Mouse (Mus musculus) E14TG2a.4 (cell line): Measurements from ENCODE around the gene Ipmk.
A peak's percentile ranks its signal among the peaks of the same experiment; 100 is the strongest.

Source experiments
- H3K27me3 ChIP-seq: 2 replicates; pipeline ENCODE4 v1.6.1; 2014; ENCODE audit warnings: low read length, control low read depth; ENCODE audit not compliant: insufficient read depth
- H3K36me3 ChIP-seq: 2 replicates; pipeline ENCODE4 v1.6.1; 2014; ENCODE audit warnings: low read length, control low read depth; ENCODE audit not compliant: insufficient read depth
- H3K4me1 ChIP-seq: replicated peaks from 2 replicates; pipeline ENCODE4 v1.6.1; 2014; ENCODE audit warnings: low read depth, low read length, control low read depth
- H3K4me3 ChIP-seq: replicated peaks from 2 replicates; pipeline ENCODE4 v1.5.1; 2014; ENCODE audit warnings: mild to moderate bottlenecking, low read length
- H3K9me3 ChIP-seq: 2 replicates; pipeline ENCODE4 v1.6.1; 2014; ENCODE audit warnings: low read length, control low read depth
- CTCF ChIP-seq: conservative IDR thresholded peaks from 2 replicates; pipeline ENCODE4 v1.5.1; 2014; ENCODE audit warnings: low read length
- NANOG ChIP-seq: IDR thresholded peaks from 2 replicates; pipeline ENCODE4 v1.6.1; 2014; ENCODE audit warnings: borderline replicate concordance, low read length, mixed read lengths
- POU5F1 ChIP-seq: IDR thresholded peaks from 2 replicates; pipeline ENCODE4 v1.6.1; 2014; ENCODE audit warnings: low read length, borderline replicate concordance

Ipmk gene

GRCm38 (mm10) chr10:71342030-71342805 lies 5.3 kb upstream of the Ipmk start:
- Histone ChIP-seq H3K27me3 (no peaks in the 10 kb centered on the region), H3K4me3 (no peak overlapping the region; the same call in 1 of the 2 replicates), H3K36me3 (peaks cover 13% of the 10 kb centered on the region; the same call in 1 of the 2 replicates), H3K4me1 (peaks cover 88% of the 10 kb centered on the region), H3K9me3 (no peaks in the 10 kb centered on the region)
- TF ChIP-seq CTCF (peak; percentile 48), POU5F1 (no peak), NANOG (no peak)

GRCm38 (mm10) chr10:71343130-71343529 lies 4.4 kb upstream of the Ipmk start:
- no peaks in the 10 kb centered on the region for H3K27me3 ChIP-seq
- peaks cover 79% of the 10 kb centered on the region for H3K4me1 ChIP-seq
- H3K9me3 ChIP-seq = no peaks in the 10 kb centered on the region
- H3K36me3 ChIP-seq = peaks cover 13% of the 10 kb centered on the region; the same call in 1 of the 2 replicates
- H3K4me3 ChIP-seq = peak overlapping the region; percentile 93; the same call in 1 of the 2 replicates
- TF ChIP-seq CTCF (no peak), POU5F1 (no peak), NANOG (no peak)

GRCm38 (mm10) chr10:71343567-71344265 lies 3.8 kb upstream of the Ipmk start:
- Histone ChIP-seq H3K4me1 (peaks cover 76% of the 10 kb centered on the region), H3K9me3 (no peaks in the 10 kb centered on the region), H3K27me3 (no peaks in the 10 kb centered on the region), H3K36me3 (peaks cover 13% of the 10 kb centered on the region; the same call in 1 of the 2 replicates), H3K4me3 (peak overlapping the region; percentile 93)
- TF ChIP-seq NANOG = no peak
- TF ChIP-seq CTCF = no peak
- TF ChIP-seq POU5F1 = no peak

GRCm38 (mm10) chr10:71344579-71345143 lies 2.9 kb upstream of the Ipmk start, which contains the start of gene Cisd1:
TSS of gene Cisd1 (minus strand) at chr10:71344954.
- TF ChIP-seq CTCF (no peak), POU5F1 (no peak), NANOG (no peak)
- no peaks in the 10 kb centered on the region for H3K27me3 ChIP-seq
- H3K4me3 ChIP-seq = peak within 1 kb of the TSS; percentile 93
- peaks cover 21% of the 10 kb centered on the region for H3K36me3 ChIP-seq
- no peaks in the 10 kb centered on the region for H3K9me3 ChIP-seq
- peaks cover 76% of the 10 kb centered on the region for H3K4me1 ChIP-seq

GRCm38 (mm10) chr10:71346106-71346505 lies 1.5 kb upstream of the Ipmk start:
- peaks cover 34% of the 10 kb centered on the region for H3K36me3 ChIP-seq
- H3K4me3 ChIP-seq = peak overlapping the region; percentile 95; the same call in 1 of the 2 replicates
- no peak for TF ChIP-seq NANOG
- no peak for TF ChIP-seq CTCF
- TF ChIP-seq POU5F1 = no peak
- H3K4me1 ChIP-seq = peaks cover 77% of the 10 kb centered on the region
- H3K27me3 ChIP-seq = no peaks in the 10 kb centered on the region
- H3K9me3 ChIP-seq = no peaks in the 10 kb centered on the region

GRCm38 (mm10) chr10:71346722-71347508 lies 648 bp upstream of the Ipmk start:
- Histone ChIP-seq H3K4me3 (peak overlapping the region; percentile 95), H3K4me1 (peaks cover 78% of the 10 kb centered on the region), H3K9me3 (no peaks in the 10 kb centered on the region), H3K36me3 (peaks cover 37% of the 10 kb centered on the region), H3K27me3 (no peaks in the 10 kb centered on the region)
- TF ChIP-seq POU5F1 = no peak
- TF ChIP-seq NANOG = no peak
- TF ChIP-seq CTCF = no peak

- Histone ChIP-seq H3K4me3 (peak overlapping the region; percentile 95), H3K36me3 (peaks cover 40% of the 10 kb centered on the region), H3K4me1 (peaks cover 76% of the 10 kb centered on the region), H3K9me3 (no peaks in the 10 kb centered on the region), H3K27me3 (no peaks in the 10 kb centered on the region)
- TF ChIP-seq CTCF (no peak), POU5F1 (no peak), NANOG (no peak)
Observed at GRCm38 (mm10) chr10:71347964-71348636, 537 bp downstream of the Ipmk start.
